Mouse (Mus musculus) heart, postnatal 0 days (tissue): Measurements from ENCODE around the gene Colgalt1.

ENCODE experiments used
- CTCF ChIP-seq: IDR thresholded peaks from 2 replicates; pipeline ENCODE4 v1.5.1; 2016; ENCODE audit warnings: antibody characterized with exemption, control low read depth, low read depth
- EP300 ChIP-seq: IDR thresholded peaks from 2 replicates; pipeline ENCODE4 v1.6.1; 2016; ENCODE audit warnings: antibody characterized with exemption, low read depth

GRCm38 (mm10) chr8:71619786-71620185 is 9.0 kb downstream of the Colgalt1 start:
- TF ChIP-seq EP300 (no peak), CTCF (no peak)
